Mouse (Mus musculus): Measurements from ENCODE around the gene Polr3c. TPM values are rescaled to one million over a fixed set of nuclear protein-coding genes. Genes with fewer than 3 reads are reported as not detected.
"Not testable (repeated sequence)": the region's sequence is repeated elsewhere in the genome, so short reads cannot be mapped to it uniquely, and the experiment has no call there.

Gene Polr3c
- total RNA-seq, 4 experiments from 2014 or later: 23.0 to 25.4 (median 25.0) TPM

DNA sequence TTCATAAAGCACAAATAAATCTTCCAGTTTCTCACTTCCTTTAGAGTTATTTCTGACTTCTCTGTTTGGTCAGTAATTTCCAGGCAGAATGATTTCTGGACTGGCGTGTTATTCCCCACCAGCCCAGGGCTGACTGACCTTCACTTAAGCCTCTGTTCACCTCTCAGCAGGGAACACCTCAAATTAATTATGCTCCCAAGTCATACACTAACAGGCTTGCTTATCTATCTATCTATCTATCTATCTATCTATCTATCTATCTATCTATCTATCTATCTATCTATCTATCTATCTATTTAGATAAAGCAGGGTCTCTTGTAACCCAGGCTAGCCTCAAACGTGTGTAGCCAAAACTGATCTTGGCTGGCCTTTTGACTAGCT lies 18.8 kb downstream of the Polr3c start:
- DNase-seq (ENCODE audit: low spot score in 2 of 2): no peak

DNA sequence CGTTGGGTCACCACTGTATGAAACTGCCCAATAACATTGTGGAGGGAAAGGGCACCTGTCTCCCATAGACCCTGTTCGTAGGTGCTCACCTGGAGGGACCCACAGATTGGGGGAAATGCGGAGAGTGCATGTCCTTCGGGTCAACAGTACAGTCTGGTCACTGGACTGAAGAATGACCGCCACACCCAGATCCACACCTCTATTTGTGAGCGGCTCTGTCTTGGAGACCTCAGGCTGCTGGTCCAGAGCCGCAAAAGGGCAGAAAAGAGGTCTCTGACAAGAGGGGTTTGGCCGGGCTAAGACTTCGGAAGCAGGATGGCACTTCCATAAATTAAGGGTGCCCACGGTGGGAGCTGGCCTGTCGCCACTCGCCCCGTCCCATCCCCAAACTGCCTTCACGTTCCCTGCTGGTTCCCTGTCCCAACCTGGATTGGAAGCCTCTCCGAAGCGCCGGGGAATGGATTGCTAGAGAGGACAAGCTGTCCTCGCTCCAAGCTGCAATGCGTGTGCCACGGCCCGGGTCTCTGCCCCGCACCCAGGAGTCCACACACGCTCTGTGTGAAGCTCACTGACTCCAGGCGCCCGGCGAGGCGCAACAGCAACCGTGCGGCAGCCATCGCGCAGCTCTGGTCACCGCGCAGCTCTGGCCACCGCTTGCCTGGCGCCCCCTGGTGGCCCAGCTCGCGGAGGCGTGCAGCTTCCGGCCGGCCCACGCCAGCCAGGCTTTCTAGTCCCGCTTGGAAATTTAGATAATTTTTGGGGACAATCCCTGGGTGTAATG lies 19.3 kb downstream of the Polr3c start, which contains the start of gene Nudt17:
Gene Nudt17, minus strand, starts transcription at position 660 of the 781 bp plus-strand sequence.
- DNase-seq (ENCODE audit: low spot score in 2 of 2): peak; percentile 49 to 83

DNA sequence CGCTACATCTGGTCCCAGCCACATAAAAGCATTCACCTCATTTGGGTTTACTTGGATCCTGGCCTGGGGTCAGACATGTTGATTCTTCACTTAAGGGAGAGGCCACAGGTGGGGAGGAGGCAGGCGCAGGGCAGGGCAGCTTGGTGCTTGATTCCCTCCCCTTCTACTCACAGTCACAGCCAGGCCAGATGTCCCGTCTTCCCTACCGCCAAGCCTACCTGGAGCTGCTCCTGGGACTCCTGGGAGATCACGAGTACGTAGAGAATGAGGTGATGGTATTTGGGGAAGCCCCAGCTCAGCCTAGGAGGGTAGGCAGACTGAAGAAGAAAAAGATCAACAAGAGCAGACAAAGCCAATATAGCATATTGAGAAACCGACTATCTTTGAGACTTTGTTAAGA lies 20.4 kb downstream of the Polr3c start:
- no peak for DNase-seq (ENCODE audit: low spot score in 2 of 2)

DNA sequence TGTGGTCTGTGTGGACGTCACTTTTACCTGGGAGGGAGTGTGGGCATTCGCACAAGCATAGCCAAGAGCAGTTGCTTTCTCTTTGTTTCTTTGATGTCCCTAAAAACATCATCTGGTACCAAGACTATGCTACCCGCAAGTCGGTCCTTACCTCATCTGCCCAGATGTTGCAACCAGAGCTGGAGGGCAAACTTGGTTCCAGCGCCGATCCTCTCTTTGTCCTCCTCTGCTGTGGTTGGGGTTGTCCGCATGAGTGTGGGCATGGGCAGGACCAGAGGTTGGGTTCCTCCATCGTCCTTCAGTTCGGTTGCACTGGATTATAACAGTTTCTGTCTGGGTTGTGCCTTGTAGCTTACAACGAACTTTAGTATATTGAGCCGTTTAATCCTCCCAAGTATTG lies 21.2 kb downstream of the Polr3c start:
- DNase-seq (ENCODE audit: low spot score in 2 of 2): no peak

DNA sequence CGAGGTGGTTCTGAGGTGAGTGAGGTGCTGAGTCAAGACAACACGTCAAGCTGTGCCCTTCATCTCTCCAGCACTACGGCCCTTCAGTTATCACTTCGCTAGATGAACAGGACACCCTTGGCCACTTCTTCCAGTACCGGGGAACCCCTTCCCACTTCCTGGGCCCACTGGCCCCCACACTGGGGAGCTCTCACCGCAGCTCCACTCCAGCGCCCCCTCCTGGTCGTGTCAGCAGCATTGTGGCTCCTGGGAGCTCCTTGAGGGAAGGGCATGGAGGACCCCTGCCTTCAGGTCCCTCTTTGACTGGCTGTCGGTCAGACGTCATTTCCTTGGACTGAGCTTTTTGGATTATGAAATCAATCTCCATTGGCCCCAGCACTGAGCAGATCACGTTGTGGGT lies 22.6 kb downstream of the Polr3c start:
- no peak for DNase-seq (ENCODE audit: low spot score in 2 of 2)

DNA sequence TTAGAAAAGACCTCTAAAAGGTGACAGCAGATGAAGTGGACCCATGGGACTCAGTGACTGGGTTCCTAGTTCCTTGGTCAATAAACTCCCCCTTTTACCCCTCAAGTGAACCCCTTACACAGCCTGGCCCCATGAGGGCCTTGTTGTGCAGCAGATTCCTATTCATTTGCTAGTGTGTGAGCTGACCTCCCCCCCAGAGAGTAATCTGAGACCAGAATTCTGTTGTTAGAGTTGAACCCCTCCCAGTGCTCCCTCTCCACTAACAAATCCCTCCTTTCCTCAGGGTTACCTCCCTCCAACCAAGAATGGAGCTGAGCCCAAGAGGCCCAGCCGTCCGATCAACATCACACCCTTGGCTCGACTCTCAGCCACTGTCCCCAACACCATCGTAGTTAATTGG lies 26.4 kb downstream of the Polr3c start:
- no peak for DNase-seq (ENCODE audit: low spot score in 2 of 2)

DNA sequence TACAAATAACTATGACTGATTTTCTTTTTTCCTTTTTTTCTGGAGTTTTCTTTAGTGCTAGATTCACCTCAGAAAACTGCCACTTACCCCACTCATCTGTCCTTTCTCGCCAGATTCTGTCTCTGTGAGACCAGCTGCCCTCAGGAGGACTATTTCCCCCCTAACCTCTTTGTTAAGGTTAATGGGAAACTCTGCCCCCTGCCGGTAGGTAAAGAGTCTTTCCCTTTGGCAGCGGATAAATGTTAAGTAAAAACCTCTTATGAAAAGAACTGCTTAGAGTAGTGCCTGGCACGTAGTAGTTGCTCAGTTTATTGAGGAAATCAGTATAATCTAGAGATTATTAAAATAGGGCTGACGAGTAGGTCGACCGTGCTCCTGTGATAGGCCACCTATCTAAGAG lies 27.1 kb downstream of the Polr3c start:
- DNase-seq (ENCODE audit: low spot score in 2 of 2): no peak

DNA sequence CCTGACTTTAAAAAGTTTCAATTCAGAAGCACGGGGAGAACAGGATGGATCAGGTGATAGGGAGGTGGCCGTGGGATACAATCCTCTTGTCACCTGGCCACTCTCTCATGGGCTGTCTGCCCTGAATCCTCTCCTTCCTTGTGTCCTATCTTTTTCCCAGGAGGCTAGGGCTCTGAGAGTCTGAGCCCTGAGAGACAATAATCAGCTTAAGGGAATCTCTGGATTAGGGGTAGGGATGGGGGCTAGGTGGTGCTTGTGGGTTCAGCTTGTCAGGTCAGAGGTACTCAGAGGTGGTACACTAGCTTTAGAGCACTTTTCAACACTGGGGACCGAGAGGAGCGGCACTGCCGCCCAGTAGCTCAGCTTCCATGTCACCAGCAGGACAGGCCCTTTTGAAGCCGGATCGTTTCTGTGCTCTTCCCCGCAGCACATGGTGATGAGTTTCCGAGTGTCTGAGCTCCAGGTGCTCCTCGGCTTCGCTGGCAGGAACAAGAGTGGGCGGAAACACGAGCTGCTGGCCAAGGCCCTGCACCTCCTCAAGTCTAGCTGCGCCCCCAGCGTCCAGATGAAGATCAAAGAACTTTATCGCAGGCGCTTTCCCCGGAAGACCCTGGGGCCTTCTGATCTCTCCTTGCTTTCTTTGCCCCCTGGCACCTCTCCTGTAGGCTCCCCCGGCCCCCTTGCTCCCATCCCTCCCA lies 28.3 kb downstream of the Polr3c start:
- no peak for DNase-seq (ENCODE audit: low spot score in 2 of 2)

DNA sequence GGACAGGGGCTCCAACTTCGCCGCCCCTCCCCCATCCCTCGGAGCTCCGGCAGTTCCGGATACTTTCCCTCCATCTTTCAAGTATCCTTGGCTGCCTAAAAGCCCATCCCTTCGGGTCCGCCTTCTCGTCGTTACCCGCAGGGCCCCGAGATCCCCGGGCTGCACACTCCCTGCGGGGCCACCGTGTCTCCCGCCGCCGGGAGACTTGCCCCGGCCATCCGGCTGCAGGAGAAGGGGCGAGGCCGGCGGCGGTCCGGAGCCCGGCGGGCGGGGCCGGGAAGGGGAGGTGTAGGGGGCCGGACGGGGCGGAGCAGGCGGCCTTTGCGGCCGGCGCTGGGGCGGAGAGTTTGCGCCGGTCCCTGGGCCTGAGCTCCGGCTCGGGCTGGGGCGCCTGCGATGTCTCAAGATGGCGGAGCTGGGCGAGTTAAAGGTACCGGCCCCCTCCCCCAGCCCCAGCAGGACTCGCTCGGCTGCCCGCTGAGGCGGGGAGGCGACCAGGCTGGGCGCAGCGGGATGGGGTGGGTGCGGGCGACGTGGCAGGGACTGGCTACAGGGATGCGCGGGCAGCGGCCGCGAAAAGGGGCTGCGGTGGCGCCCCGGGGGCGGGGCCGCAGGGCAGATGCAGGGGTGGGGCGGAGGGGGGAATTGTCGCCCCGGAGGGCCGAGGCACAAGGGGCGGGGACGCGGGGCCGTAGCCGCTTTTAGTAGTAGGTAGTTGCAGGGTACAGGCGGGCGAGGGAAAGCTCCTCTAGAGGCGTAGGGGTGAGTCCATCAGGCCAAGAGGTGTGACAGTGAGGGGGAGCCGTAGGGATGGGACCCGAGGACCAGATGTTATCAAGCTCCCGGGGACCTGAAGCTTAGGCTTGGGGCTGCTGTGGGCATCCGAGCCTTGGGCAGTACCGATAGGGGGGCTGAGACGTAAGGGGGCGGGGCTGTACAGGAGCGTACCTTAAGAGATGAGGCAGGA lies 30.4 kb downstream of the Polr3c start:
- peak; percentile 57 to 74 for DNase-seq (ENCODE audit: low spot score in 2 of 2)

DNA sequence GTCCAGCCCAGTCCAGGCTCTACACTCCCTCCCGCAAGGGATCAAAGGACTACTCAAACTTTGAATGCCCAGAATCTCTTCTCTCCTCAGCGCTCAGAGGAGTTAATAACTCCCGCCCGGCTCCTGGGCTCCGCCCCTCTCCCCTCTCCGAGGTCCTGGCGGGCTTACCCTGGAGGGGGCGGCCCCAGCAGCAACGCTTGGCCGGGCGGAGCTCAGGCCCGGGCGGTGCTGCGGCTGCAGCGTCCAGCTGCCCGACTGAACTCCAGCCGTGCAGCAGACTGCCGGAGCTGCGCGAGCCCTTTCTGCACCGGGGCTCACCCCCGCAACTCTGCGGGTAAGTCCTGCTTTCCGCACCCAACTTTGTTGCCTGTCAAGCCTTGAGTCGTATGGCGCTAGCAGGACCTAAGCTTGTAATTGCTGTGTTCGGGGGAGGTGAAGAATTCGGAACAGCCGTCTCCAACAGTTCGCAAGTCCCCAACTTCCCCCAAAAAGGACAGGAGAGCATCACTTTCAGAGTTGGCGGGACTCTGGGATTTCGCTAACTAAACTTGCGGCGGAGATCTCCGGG lies 31.1 kb downstream of the Polr3c start, which contains the start of gene Pias3:
Gene Pias3, plus strand, starts transcription at position 187 of the 568 bp plus-strand sequence.
- peak in 1 of 2 experiments; percentile 32 for DNase-seq (ENCODE audit: low spot score in 2 of 2)

DNA sequence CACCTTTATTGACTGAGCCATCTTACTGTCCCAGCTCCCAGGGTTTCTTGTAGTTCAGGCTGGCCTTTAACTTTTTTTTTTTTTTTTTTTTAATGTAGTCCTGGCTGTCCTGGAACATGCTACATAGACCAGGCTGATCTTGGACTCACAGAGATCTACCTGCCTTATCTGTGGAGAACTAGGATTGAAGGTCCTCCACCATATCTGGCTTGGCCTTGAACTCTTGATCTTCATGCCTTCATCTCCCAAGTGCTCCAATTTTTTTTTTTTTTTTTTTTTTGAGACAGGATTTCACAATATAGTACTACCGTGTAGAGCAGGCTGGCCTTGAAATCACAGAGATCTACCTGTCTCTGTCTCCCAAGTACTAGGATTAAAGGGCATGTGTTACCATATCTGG lies 33.8 kb downstream of the Polr3c start:
- DNase-seq (ENCODE audit: low spot score in 2 of 2): no peak

DNA sequence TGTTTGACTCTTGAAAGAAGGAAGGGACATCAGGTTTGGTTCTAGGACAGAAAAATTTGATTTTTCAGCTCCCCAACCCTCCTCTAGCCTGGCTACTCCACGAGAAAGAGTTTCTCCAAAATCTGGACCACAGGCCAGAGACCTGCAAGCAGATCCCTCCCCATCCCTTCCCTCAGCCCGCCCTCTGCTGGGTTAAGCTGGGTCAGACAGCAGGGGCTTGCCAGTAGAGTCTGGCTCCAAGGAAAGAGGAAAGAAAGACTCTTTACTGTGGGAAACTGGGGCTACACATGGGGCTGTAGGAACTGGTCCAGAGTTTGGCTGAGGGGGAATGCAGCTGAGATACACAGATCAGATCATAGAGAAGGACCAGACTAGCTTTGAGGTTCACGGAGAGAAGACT lies 34.9 kb downstream of the Polr3c start:
- DNase-seq (ENCODE audit: low spot score in 2 of 2): no peak

DNA sequence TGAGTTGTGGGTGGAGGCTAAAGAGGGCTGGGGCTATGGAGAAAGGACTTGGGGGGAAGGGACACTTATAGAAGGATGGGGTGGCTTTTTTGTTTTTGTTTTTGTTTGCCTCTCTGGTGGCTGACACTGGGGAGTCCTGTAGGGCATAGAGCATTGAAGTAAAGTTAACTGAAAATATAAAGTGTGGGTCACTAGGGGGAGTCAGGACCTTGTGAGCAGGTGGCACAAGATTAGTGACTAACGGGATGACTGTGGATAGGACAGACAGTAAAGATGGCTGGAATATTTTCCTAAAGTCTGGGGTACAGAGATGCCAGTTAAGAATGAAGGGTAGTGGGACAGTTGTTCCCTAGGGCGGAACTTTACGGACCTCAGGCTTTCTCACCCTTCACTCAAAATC lies 37.1 kb downstream of the Polr3c start:
- no peak for DNase-seq (ENCODE audit: low spot score in 2 of 2)

DNA sequence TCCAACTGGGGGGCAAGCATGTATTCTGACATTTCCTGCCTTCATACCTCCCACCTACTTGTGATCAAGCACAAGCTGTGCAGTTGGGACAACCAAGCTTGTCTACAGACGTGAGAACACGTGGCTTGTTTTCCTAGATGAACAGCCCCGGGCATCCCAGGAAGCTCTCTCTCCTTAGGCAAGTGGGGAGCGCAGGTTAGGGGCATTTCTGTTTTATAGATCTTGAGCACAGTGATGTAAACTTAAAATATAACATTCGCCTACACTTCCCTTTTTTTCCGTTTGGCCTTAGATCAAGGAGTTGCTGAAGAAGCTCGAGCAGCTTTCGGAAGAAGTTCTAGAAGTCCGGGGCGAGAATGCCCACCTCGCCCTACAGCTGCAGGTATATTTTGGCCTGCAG lies 38.6 kb downstream of the Polr3c start:
- no peak for DNase-seq (ENCODE audit: low spot score in 2 of 2)

DNA sequence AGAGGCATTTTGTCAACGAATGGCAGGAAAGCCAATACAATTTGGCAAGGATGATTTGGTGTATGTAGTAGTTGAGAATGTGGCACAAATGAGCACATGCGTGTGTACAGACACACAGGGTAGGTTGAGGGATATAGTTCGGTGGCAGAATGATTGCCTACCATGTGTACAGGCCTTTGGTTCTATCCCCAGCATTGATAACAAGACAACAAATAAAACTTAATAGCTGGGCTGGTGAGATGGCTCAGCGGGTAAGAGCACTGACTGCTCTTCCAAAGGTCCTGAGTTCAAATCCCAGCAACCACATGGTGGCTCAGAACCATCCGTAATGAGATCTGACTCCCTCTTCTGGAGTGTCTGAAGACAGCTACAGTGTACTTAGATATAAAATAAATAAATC lies 41.4 kb downstream of the Polr3c start:
- not testable (repeated sequence) for DNase-seq (ENCODE audit: low spot score in 2 of 2)

DNA sequence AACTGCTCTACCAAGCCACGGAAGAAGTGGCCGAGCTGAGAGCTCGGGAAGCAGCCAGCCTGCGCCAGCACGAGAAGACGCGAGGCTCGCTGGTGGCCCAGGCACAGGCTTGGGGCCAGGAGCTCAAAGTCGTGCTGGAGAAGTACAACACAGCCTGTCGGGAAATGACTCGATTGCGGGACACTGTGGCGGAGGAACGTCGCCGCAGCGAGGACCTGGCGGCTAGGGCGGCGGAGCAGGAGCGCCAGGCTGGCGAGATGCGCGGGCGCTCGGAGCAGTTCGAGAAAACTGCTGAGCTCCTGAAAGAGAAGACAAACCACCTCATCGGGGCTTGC lies 42.6 kb downstream of the Polr3c start:
- DNase-seq (ENCODE audit: low spot score in 2 of 2): no peak

DNA sequence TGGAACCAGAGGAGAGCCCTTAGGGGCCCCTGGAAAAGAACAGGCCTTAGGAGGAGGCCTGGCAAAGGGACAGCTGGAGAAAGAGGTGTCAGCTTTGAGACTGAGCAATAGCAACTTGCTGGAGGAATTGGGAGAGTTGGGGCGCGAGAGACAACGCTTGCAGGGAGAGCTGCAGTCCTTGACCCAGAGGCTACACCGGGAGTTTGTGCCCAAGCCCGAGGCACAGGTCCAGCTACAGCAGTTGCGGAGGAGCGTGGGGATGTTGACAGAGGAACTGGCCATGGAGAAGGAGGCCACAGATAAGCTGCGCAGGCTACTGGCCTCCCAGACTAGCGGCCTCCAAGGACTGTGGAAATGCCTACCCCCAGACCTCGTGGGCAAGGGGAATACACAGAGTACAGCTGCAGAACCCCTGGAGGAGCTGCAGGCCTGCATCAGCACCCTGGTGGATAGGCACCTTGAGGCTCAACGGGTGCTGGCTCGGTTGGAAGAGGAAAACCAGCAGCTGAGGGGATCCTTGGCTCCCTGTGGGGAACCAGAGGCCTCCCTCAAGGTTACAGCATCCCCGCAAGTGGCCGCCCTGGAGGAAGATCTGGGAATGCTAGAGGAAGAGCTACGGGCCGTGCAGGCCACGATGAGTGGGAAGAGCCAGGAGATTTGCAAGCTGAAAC lies 43.1 kb downstream of the Polr3c start:
- no peak for DNase-seq (ENCODE audit: low spot score in 2 of 2)

DNA sequence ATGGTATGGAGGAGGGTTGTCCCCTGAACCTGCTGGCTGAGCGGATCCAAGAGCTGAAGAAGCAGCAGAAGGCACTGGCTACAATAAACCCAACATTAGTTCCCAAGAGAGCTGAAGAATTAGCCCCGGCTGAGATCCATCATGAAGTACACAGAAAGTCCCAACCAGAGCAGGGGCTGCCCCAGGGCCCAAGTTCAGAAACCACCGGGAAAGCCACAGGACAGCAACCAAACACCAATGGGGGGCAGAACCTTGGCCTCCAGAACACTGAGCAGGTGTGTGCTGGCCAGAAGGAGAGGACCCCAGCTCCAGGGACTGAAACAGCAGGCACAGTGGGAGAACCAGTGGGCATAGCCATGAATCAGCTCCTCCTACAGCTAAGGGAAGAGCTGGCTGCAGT lies 43.9 kb downstream of the Polr3c start:
- no peak for DNase-seq (ENCODE audit: low spot score in 2 of 2)

DNA sequence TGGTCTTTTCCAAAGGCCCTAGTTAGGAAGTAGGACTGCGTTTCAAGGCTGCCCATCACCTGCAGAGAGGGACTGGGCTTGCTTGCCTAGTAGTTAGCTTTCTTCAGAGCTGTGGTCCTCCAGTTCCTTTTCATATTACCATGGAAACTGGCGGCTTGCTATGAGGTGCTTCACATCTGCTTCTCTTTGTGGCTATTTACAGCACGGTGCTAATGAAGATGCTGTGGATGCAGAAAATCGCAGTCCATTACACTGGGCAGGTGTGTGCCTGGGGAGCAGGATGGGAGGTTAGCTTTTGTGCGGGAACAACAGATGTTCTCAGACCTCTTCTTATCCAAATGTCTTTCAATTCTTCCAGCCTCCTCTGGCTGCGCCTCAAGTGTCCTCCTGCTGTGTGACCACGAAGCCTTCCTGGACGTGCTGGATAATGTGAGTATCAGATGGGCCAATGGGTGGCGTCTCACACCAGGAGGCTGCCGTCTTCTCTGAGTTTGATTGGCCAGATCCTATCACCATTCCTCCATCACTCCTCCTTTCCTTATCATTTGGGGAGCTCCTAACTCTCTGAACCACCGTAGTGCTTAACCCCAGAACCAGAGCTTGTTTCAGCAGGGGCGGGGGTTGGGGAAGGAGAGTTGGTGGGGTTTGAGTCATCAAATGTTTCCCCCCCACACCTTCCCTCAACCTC lies 47.0 kb downstream of the Polr3c start:
- DNase-seq (ENCODE audit: low spot score in 2 of 2): no peak

DNA sequence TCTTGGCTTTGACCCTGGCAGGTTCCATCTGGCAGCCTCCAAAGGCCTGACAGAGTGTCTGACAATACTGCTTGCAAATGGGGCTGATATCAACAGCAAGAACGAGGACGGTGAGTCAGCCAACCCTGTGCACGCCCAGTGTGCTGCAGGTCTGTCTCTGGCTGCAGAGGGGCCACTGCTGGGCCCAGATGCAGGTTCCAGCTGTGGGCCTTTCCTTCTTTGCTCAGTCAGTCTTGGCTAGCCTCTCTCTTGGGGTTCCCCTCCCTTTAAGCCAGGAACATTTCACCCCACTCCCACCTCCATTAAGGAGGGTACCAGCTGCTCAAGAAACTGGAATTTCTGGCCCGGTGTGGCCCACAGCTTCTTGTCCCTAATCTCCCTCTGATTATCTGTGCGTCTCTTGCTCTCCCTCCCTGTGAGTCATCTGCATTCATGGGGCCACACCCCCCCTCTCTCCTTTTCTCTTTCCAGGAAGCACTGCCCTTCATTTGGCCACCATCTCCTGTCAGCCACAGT lies 48.2 kb downstream of the Polr3c start:
- DNase-seq (ENCODE audit: low spot score in 2 of 2): no peak

All from layer of hippocampus, adult 8-10 months (tissue).